Mouse (Mus musculus) thymus, postnatal 25 days (tissue): Measurements from ENCODE around the gene Akap12.
A peak's percentile ranks its signal among the peaks of the same experiment; 100 is the strongest.

Experiments used
- DNase-seq: peaks from one replicate; pipeline ENCODE4 v3.0.0; 2022

The Akap12 gene

GRCm38 (mm10) chr10:4285752-4286151 lies 19.6 kb downstream of the Akap12 start:
- DNase-seq: no peak

- no peak for DNase-seq
Measured at GRCm38 (mm10) chr10:4289171-4289570, 23.0 kb downstream of the Akap12 start.

- no peak for DNase-seq
Measured at GRCm38 (mm10) chr10:4289636-4290035, 23.5 kb downstream of the Akap12 start.

GRCm38 (mm10) chr10:4290145-4290544 lies 24.0 kb downstream of the Akap12 start:
- DNase-seq: no peak

- DNase-seq: no peak
Measured at GRCm38 (mm10) chr10:4290561-4290960, 24.4 kb downstream of the Akap12 start.

- DNase-seq: no peak
Measured at GRCm38 (mm10) chr10:4293418-4293817, 27.2 kb downstream of the Akap12 start.

- no peak for DNase-seq
Measured at GRCm38 (mm10) chr10:4303558-4303957, 37.4 kb downstream of the Akap12 start.

- no peak for DNase-seq
Measured at GRCm38 (mm10) chr10:4323885-4324284, 57.7 kb downstream of the Akap12 start.

GRCm38 (mm10) chr10:4325562-4325961 lies 59.4 kb downstream of the Akap12 start:
- DNase-seq: no peak

GRCm38 (mm10) chr10:4327716-4328115 lies 61.5 kb downstream of the Akap12 start:
- no peak for DNase-seq

- no peak for DNase-seq
Measured at GRCm38 (mm10) chr10:4332228-4332979, 66.2 kb downstream of the Akap12 start.

GRCm38 (mm10) chr10:4333319-4333718 lies 67.1 kb downstream of the Akap12 start:
- DNase-seq: peak; percentile 53

GRCm38 (mm10) chr10:4334039-4334683 lies 68.0 kb downstream of the Akap12 start:
- DNase-seq: peak; percentile 59

GRCm38 (mm10) chr10:4338863-4339461 lies 72.8 kb downstream of the Akap12 start:
- no peak for DNase-seq

- DNase-seq: peak; percentile 59
Measured at GRCm38 (mm10) chr10:4341430-4341829, 75.2 kb downstream of the Akap12 start.

- DNase-seq: peak; percentile 87
Measured at GRCm38 (mm10) chr10:4346489-4347135, 80.4 kb downstream of the Akap12 start.

- DNase-seq: no peak
Measured at GRCm38 (mm10) chr10:4347136-4347492, 80.9 kb downstream of the Akap12 start.

- no peak for DNase-seq
Measured at GRCm38 (mm10) chr10:4347591-4347990, 81.4 kb downstream of the Akap12 start.

- DNase-seq: no peak
Measured at GRCm38 (mm10) chr10:4354371-4355260, 88.4 kb downstream of the Akap12 start.

GRCm38 (mm10) chr10:4355882-4356451 lies 89.8 kb downstream of the Akap12 start:
- peak; percentile 52 for DNase-seq

GRCm38 (mm10) chr10:4356640-4357039 lies 90.5 kb downstream of the Akap12 start:
- peak; percentile 25 for DNase-seq

GRCm38 (mm10) chr10:4357435-4357834 lies 91.3 kb downstream of the Akap12 start:
- DNase-seq: peak; percentile 23
